Mouse (Mus musculus) kidney, embryonic 14.5 days (tissue): ENCODE measurements at regions not wholly inside any gene's neighbourhood (a gene's known extent, or its start where the extent isn't known, plus 50 kb on each side); places are given as distances from the start of the nearest gene placed in this dataset.

Source experiments
- ATAC-seq: fragments of 200-750 bp; cut with Nextera tagmentation; 2 replicates; pipeline ENCODE4 v1.8.0; 2017; ENCODE audit warnings: moderate number of reproducible peaks, mild to moderate bottlenecking, moderate TSS enrichment, moderate library complexity; ENCODE audit not compliant: low FRiP score, low TSS enrichment
- H3K27ac ChIP-seq: fragments of 300-500 bp; sonication (generic); 2 replicates; pipeline ENCODE4 v1.5.1; 2014; ENCODE audit warnings: low read depth, mild to moderate bottlenecking, low read length, moderate library complexity, mixed read lengths
- H3K27me3 ChIP-seq: fragments of 300-500 bp; sonication (generic); 2 replicates; pipeline ENCODE4 v1.6.1; 2014; ENCODE audit warnings: mild to moderate bottlenecking, low read length; ENCODE audit not compliant: control insufficient read depth, insufficient read depth
- H3K36me3 ChIP-seq: fragments of 300-500 bp; sonication (generic); 2 replicates; pipeline ENCODE4 v1.6.1; 2014; ENCODE audit warnings: low read length, mixed read lengths; ENCODE audit not compliant: control insufficient read depth, insufficient read depth
- H3K4me1 ChIP-seq: fragments of 300-500 bp; sonication (generic); 2 replicates; pipeline ENCODE4 v1.6.1; 2014; ENCODE audit warnings: low read length, mixed read lengths; ENCODE audit not compliant: control insufficient read depth, insufficient read depth
- H3K4me2 ChIP-seq: fragments of 300-500 bp; sonication (generic); replicated peaks from 2 replicates; pipeline ENCODE4 v1.6.1; 2014; ENCODE audit warnings: low read depth, mild to moderate bottlenecking, low read length
- H3K4me3 ChIP-seq: fragments of 300-500 bp; sonication (generic); 2 replicates; pipeline ENCODE4 v1.5.1; 2014; ENCODE audit warnings: mild to moderate bottlenecking, low read length
- H3K9ac ChIP-seq: fragments of 300-500 bp; sonication (generic); 2 replicates; pipeline ENCODE4 v1.6.1; 2014; ENCODE audit warnings: low read depth, mild to moderate bottlenecking, low read length, moderate library complexity
- H3K9me3 ChIP-seq: fragments of 300-500 bp; sonication (generic); 2 replicates; pipeline ENCODE4 v1.6.1; 2016; ENCODE audit warnings: low read length; ENCODE audit not compliant: control insufficient read depth
- WGBS: fragments of 180-500 bp; shearing (Covaris S2); extraction: QIAGEN DNeasy Blood & Tissue Kit; methylation state at CpG from one replicate; pipeline ENCODE4 v1.1.7; 2014; 5-methylcytosine and 5-hydroxymethylcytosine counted together

DNA sequence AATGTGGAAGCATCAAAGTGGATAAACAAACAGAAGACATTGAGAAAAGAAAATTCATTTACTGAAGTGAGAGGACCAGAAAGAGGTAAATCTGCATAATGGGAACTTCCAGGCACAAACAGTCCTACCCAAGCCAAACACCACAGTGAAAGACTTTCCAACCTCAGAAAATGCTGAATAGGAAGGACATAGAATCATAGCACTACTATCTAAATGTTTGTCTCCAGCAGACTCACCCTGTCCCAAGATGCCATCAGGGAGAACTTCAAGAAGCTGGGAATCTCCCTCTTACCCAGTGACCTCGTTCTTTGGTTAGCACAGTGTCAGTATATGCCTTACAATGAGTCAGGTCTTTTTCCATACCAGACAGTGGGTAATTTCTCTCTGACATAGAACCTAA, 783.4 kb downstream of the Stpg2 start:
- Histone ChIP-seq H3K4me3 (no peak overlapping the region), H3K4me1 (no peaks in the 10 kb centered on the region), H3K27me3 (no peaks in the 10 kb centered on the region), H3K4me2 (no peak overlapping the region), H3K9me3 (no peaks in the 10 kb centered on the region), H3K9ac (no peak overlapping the region), H3K27ac (no peak overlapping the region), H3K36me3 (no peaks in the 10 kb centered on the region)
- no peak for ATAC-seq
- WGBS, result 85% methylated on average over 1 of the region's 1 CpGs

DNA sequence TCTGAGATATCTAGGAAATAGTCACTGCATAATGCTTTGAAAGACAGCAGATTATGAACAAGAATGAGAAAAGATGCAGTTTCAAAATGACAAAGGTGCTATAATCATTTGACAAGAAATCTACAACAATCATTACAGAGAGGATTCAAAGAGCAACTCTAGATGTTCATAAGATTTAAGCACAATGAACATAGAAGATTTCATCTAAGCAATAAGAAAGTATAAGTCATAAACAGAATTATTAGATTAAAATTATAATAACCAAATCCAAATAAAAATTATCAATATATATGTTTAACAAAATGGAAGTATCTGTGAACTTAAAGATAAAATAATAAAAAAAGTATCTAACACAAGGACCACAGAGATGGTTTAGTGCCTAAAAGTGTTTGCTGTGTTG, 783.9 kb downstream of the Stpg2 start:
- no peak overlapping the region for H3K9ac ChIP-seq
- H3K27ac ChIP-seq, result no peak overlapping the region
- no peaks in the 10 kb centered on the region for H3K4me1 ChIP-seq
- no peak overlapping the region for H3K4me3 ChIP-seq
- no peaks in the 10 kb centered on the region for H3K27me3 ChIP-seq
- no peaks in the 10 kb centered on the region for H3K9me3 ChIP-seq
- no peak for ATAC-seq
- H3K4me2 ChIP-seq, result no peak overlapping the region
- H3K36me3 ChIP-seq, result no peaks in the 10 kb centered on the region

DNA sequence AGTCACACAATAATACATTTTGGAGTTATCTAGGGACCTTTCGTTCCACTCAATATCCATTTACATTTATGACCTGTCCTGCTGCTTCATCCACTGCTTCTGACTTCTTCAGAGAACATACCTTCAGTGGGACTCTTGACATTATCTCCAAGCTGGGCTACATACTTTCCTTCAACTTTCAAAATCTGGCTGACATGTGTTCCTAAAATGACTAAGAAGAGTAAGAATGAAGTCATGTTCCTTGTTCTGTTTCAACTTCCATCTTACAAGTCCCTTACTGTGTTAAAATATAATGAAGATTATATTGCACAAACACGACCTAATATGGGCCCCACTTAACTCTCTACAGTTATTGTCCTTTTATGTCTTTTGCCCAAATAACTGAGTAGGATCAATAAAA, 807.0 kb downstream of the Stpg2 start:
- Histone ChIP-seq H3K27me3 (no peaks in the 10 kb centered on the region), H3K27ac (no peak overlapping the region), H3K36me3 (no peaks in the 10 kb centered on the region), H3K4me1 (no peaks in the 10 kb centered on the region), H3K9ac (no peak overlapping the region), H3K9me3 (no peaks in the 10 kb centered on the region), H3K4me2 (no peak overlapping the region), H3K4me3 (no peak overlapping the region)
- WGBS, result 90% methylated on average over 2 of the region's 2 CpGs
- no peak for ATAC-seq

DNA sequence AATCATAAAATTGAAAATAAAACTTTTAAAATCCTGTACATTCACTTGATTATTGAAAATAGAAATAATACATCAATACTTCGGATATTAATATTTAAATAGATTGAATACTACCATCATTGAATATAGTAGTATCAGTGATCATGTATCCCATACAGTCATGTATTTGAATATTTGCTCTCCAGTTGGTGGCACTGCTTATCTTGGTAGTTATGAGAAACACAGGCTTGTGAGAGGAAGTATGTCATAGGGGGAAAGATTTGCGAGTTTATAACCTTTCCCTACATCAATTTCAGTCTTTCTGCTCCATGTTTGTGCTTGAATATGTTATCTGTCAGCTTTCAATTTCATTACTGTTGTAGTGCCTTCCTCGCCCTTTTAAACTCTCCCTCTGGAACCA, 828.6 kb downstream of the Stpg2 start:
- no peaks in the 10 kb centered on the region for H3K36me3 ChIP-seq
- no peak overlapping the region for H3K27ac ChIP-seq
- H3K9me3 ChIP-seq, result no peaks in the 10 kb centered on the region
- no peak overlapping the region for H3K4me3 ChIP-seq
- H3K4me2 ChIP-seq, result no peak overlapping the region
- WGBS, result 83% methylated on average over 3 of the region's 3 CpGs
- no peaks in the 10 kb centered on the region for H3K27me3 ChIP-seq
- H3K4me1 ChIP-seq, result no peaks in the 10 kb centered on the region
- no peak overlapping the region for H3K9ac ChIP-seq
- no peak for ATAC-seq

DNA sequence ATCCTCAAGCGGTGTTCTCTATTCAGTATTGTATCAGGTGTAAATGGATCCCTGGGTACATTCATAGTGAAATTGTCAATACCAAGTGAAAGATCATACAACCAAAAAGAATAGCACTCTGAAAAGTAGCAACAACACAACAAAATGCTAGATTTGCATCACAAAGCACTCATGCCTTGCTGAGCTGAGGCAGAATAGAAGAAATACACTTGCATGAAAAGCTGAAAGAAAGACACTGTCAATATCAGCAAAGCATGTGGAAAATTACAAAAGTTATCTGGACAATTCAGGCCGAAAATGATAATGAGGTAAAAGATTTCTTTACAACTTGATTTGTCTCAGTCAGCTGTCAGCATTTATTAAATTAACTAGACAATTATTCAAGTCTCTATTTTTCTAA, 829.6 kb downstream of the Stpg2 start:
- H3K27me3 ChIP-seq, result no peaks in the 10 kb centered on the region
- H3K9ac ChIP-seq, result no peak overlapping the region
- no peak overlapping the region for H3K4me2 ChIP-seq
- H3K27ac ChIP-seq, result no peak overlapping the region
- H3K4me3 ChIP-seq, result no peak overlapping the region
- no peaks in the 10 kb centered on the region for H3K36me3 ChIP-seq
- no peak for ATAC-seq
- no peaks in the 10 kb centered on the region for H3K4me1 ChIP-seq
- no peaks in the 10 kb centered on the region for H3K9me3 ChIP-seq
- 91% methylated on average over 2 of the region's 2 CpGs for WGBS

DNA sequence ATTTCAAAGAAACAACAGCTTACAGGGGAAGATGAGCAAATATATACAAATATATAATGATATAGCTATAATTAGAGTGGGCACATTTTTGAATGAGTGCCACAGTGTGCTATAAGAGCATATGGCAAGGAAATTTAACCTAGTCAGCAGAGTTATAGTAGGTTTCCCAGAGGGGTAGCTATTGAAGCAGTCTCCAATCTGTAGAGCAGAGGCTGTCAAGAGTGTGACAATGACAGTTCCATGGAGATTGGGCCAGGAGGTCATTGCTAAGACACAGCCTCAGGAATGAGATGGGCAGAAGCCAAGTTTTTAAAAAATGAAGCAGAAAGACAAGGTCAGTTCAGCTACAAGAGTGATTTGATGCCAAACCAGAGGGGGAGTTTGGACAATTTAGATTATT, 839.4 kb downstream of the Stpg2 start:
- Histone ChIP-seq H3K9me3 (no peaks in the 10 kb centered on the region), H3K27me3 (no peaks in the 10 kb centered on the region), H3K4me1 (no peaks in the 10 kb centered on the region), H3K4me3 (no peak overlapping the region), H3K4me2 (no peak overlapping the region), H3K36me3 (no peaks in the 10 kb centered on the region), H3K9ac (no peak overlapping the region), H3K27ac (no peak overlapping the region)
- ATAC-seq, result no peak

DNA sequence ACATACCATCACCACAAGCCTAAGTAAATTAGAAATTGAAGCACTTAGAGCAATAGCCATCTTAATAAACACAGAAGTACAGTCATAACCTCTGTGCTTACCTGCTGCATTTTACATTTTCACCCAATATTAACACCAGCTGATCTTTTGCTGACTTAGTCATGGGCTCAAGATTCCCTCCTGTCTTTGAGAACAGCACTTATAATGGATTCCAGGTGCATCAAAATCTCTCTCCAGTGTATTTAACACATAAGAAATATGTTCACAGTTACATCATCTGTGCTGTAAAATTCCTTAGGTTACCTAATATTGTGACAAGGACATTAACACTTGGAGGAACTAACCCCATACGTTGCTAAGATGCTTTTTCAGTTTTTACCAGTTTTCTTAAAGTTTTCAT, 849.1 kb downstream of the Stpg2 start:
- 61% methylated on average over 1 of the region's 1 CpGs for WGBS
- no peaks in the 10 kb centered on the region for H3K9me3 ChIP-seq
- no peak overlapping the region for H3K9ac ChIP-seq
- no peak overlapping the region for H3K4me2 ChIP-seq
- H3K27ac ChIP-seq, result no peak overlapping the region
- no peak for ATAC-seq
- H3K4me1 ChIP-seq, result no peaks in the 10 kb centered on the region
- no peaks in the 10 kb centered on the region for H3K27me3 ChIP-seq
- H3K36me3 ChIP-seq, result no peaks in the 10 kb centered on the region
- H3K4me3 ChIP-seq, result no peak overlapping the region

DNA sequence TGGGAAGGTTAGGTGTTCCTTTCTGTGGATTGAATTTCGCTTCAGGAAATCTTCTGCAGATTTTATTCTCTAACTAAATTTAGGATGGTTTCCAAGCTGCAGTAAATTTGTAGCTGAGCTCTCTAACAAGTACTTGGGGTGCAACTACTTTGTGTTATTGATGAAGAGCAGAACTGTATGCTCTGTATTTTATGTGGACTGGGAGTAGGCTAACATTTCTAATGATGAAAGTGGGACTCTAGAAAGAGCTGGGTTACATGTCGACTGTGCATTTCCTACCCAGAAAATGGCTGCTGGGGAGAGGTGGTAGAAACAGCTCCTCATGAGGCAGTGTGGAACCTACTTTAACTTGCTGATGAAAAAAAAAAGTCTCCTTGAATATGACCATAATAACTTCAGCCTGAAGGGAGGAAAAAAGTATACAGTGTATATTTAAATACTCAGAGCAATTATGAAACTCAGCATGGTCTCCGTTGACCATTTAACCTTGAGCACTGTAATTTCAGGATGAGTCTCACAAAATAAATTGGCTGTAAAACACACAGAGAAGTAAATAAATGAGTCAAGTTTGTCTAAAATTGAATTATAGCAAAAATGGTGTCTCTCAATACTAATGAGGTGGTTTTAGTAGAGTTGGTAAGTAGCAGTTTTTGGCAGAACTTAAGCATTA, 852.6 kb downstream of the Stpg2 start:
- Histone ChIP-seq H3K4me2 (no peak overlapping the region), H3K27ac (no peak overlapping the region), H3K4me1 (no peaks in the 10 kb centered on the region), H3K9ac (no peak overlapping the region), H3K4me3 (no peak overlapping the region), H3K9me3 (no peaks in the 10 kb centered on the region), H3K36me3 (no peaks in the 10 kb centered on the region), H3K27me3 (no peaks in the 10 kb centered on the region)
- 86% methylated on average over 3 of the region's 3 CpGs for WGBS
- ATAC-seq, result no peak

DNA sequence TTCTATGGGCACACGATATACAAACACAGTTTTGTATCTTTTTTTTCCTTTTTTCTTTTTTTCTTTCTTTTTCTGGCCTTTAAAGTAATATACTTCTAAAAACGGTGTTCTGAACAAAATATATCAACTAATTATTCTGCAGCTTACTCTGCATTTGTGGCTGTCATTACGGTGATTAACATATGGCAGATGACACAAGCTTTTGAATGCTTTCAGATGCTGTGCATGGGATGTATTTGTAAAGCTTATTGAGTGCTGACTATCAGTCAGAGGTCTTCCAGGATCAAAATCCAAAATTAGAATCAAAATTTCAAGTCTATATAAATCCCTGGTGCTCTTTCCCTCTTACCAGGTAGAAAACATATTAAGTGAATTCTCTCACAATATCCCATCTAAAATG, 853.6 kb downstream of the Stpg2 start:
- Histone ChIP-seq H3K4me1 (no peaks in the 10 kb centered on the region), H3K36me3 (no peaks in the 10 kb centered on the region), H3K27me3 (no peaks in the 10 kb centered on the region), H3K9ac (no peak overlapping the region), H3K27ac (no peak overlapping the region), H3K9me3 (no peaks in the 10 kb centered on the region), H3K4me2 (no peak overlapping the region), H3K4me3 (no peak overlapping the region)
- no peak for ATAC-seq
- 81% methylated on average over 3 of the region's 3 CpGs for WGBS
